24 mouse cellular contexts compared by ENCODE assay signal in the genomic region with DNA sequence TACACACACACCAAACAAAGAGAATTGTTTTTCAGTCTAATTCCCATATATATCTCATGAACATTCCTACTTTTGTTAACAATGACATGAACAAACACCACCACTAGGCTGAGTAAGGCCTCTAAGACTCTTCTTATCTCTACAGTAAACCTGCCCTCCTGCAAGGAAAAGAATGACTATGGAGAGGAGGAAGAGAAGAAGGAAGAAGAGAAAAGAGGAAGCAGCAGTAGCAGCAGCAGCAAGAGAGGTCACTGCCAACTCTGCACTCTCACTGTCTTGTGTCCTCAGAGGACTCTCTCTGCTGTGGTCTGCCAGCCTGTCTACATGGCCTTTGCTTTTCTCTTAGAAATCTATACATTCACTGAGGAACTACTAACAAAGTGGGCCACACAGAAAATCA. TPM values are rescaled to one million over a fixed set of nuclear protein-coding genes. Genes with fewer than 3 reads are reported as not detected.
DNase-seq lines count a peak whose midpoint lies in the region; ATAC-seq and TF ChIP-seq lines count a peak whose summit lies in the region.
"Had no signal": no experiment of that assay in that cellular context is flagged by ENCODE, and none has a peak within 500 bp of the region (broad histone marks: within the 10 kb centered on the region; RNA-seq: fewer than 3 reads in every experiment).

No protein-coding gene starts in this region.

- H3K27me3 ChIP-seq in CH12.LX (replicated peaks) (no peaks in the 10 kb centered on the region), MEL (ENCODE audit: control insufficient read depth in 1 of 2, insufficient read depth in 2 of 2, low read length in 2 of 2) (no peaks in the 10 kb centered on the region)
- no peaks in the 10 kb centered on the region for H3K27me3 ChIP-seq in megakaryocyte, embryonic 14.5 days (replicated peaks)
- H3K27me3 ChIP-seq: embryonic facial prominence, embryonic 15.5 days; forebrain, embryonic 15.5 days; heart, embryonic 15.5 days; intestine, embryonic 15.5 days had no signal

- TF ChIP-seq POLR2A in CH12.LX (IDR thresholded peaks at IDR 0.05; ENCODE audit: low read depth, low read length), result no peak
- no peak for TF ChIP-seq POLR2A in MEL (IDR thresholded peaks at IDR 0.05; ENCODE audit: control insufficient read depth in 1 of 2, insufficient read depth in 1 of 2, low read depth in 1 of 2, low read length in 2 of 2, poor library complexity in 1 of 2)

- no peaks in the 10 kb centered on the region for H3K9me3 ChIP-seq in CH12.LX (replicated peaks; ENCODE audit: low read length)
- no peaks in the 10 kb centered on the region for H3K9me3 ChIP-seq in MEL (replicated peaks; ENCODE audit: insufficient read depth, low read length)
- no peaks in the 10 kb centered on the region for H3K9me3 ChIP-seq in megakaryocyte, embryonic 14.5 days
- H3K9me3 ChIP-seq: embryonic facial prominence, embryonic 15.5 days; forebrain, embryonic 10.5 days; forebrain, embryonic 15.5 days; heart, embryonic 15.5 days; intestine, embryonic 15.5 days had no signal

- in situ Hi-C loops in CH12.LX (cut with MboI; ENCODE audit: low pct_ligation_motif_present, low pct_unique_long_range_greater_than_20kb, low sequenced_read_pairs), result no loop called here

- intact Hi-C loops in heart, postnatal 25 days (cut with DNase I), result no loop called here
- intact Hi-C loops in left cerebral cortex, postnatal 14 days (cut with DNase I), result no loop called here

- peaks cover 61 to 94% of the 10 kb centered on the region in 2 experiments for H3K36me3 ChIP-seq in CH12.LX (replicated peaks in 1 of 2; ENCODE audit: control insufficient read depth in 1 of 2, insufficient read depth in 1 of 2, low read length in 1 of 2)
- H3K36me3 ChIP-seq in MEL (ENCODE audit: control insufficient read depth in 1 of 2, insufficient read depth in 2 of 2, low read length in 2 of 2), result peaks cover 31 to 49% of the 10 kb centered on the region in 2 experiments
- H3K36me3 ChIP-seq in megakaryocyte, embryonic 14.5 days (replicated peaks; ENCODE audit: low read length), result peaks cover 90% of the 10 kb centered on the region

- H3K4me2 ChIP-seq in CH12.LX (ENCODE audit: insufficient read depth, low read depth, poor library complexity, severe bottlenecking), result no peak overlapping the region
- H3K4me2 ChIP-seq: embryonic facial prominence, embryonic 15.5 days; forebrain, embryonic 15.5 days; heart, embryonic 11.5 days; heart, embryonic 15.5 days; hindbrain, embryonic 14.5 days; intestine, embryonic 15.5 days had no signal

- TF ChIP-seq EP300 in CH12.LX (IDR thresholded peaks at IDR 0.05; ENCODE audit: low read length) (no peak), MEL (IDR thresholded peaks at IDR 0.05; ENCODE audit: low read depth in 1 of 2, low read length in 2 of 2) (peak; percentile 69 to 89)

- H3K4me3 ChIP-seq in CH12.LX (replicated peaks in 1 of 3; ENCODE audit: low read depth in 2 of 3, low read length in 2 of 3, poor library complexity in 1 of 3) (no peak overlapping the region), MEL (ENCODE audit: control insufficient read depth in 1 of 2, insufficient read depth in 1 of 2, low read depth in 2 of 2, low read length in 2 of 2) (no peak overlapping the region)
- H3K4me3 ChIP-seq in megakaryocyte, embryonic 14.5 days (replicated peaks), result peak overlapping the region; percentile 51
- H3K4me3 ChIP-seq: embryonic facial prominence, embryonic 15.5 days; erythroblast, embryonic 14.5 days; forebrain, embryonic 10.5 days; forebrain, embryonic 15.5 days; heart, adult 2 months; heart, embryonic 15.5 days; intestine, embryonic 15.5 days had no signal

- no peak for TF ChIP-seq RAD21 in CH12.LX (IDR thresholded peaks at IDR 0.05; ENCODE audit: low read depth, low read length)
- TF ChIP-seq RAD21 in MEL (IDR thresholded peaks at IDR 0.05; ENCODE audit: low read depth, low read length), result no peak

- TF ChIP-seq CTCF in CH12.LX (conservative IDR thresholded peaks at IDR 0.05 in 1 of 2, IDR thresholded peaks at IDR 0.05 in 1 of 2; ENCODE audit: low read depth in 2 of 2, low read length in 2 of 2) (no peak), MEL (IDR thresholded peaks at IDR 0.05 in 2 of 3, conservative IDR thresholded peaks at IDR 0.05 in 1 of 3; ENCODE audit: control insufficient read depth in 1 of 3, insufficient read depth in 1 of 3, low read depth in 2 of 3, low read length in 3 of 3, poor library complexity in 1 of 3, severe bottlenecking in 1 of 3) (peak in 1 of 3 experiments; percentile 3; a peak in 1 of 6 replicates)

- H3K27ac ChIP-seq in CH12.LX (ENCODE audit: insufficient read depth, low read depth) (peak overlapping the region; percentile 19; the same call in 1 of the 2 replicates), MEL (ENCODE audit: control insufficient read depth, low read depth, low read length) (peak overlapping the region; percentile 82)
- H3K27ac ChIP-seq: embryonic facial prominence, embryonic 15.5 days; forebrain, embryonic 10.5 days; forebrain, embryonic 15.5 days; heart, adult 2 months; heart, embryonic 15.5 days; hindbrain, embryonic 14.5 days; intestine, embryonic 15.5 days had no signal

- H3K9ac ChIP-seq in CH12.LX (ENCODE audit: insufficient read depth, low read depth), result no peak overlapping the region
- peak overlapping the region; percentile 1; the same call in 1 of the 2 replicates for H3K9ac ChIP-seq in MEL (ENCODE audit: control insufficient read depth, low read depth, low read length, poor library complexity, severe bottlenecking)
- H3K9ac ChIP-seq: embryonic facial prominence, embryonic 15.5 days; forebrain, embryonic 15.5 days; heart, embryonic 15.5 days; hindbrain, embryonic 14.5 days; intestine, embryonic 15.5 days had no signal

- DNase-seq in CH12.LX (ENCODE audit: extremely low read depth) (no peak), MEL (ENCODE audit: low read depth, low spot score) (peak; percentile 83), adipocyte (ENCODE audit: low spot score) (no peak)
- no peak for DNase-seq in heart, postnatal 25 days (ENCODE audit: low spot score)
- DNase-seq in left cerebral cortex, postnatal 14 days (ENCODE audit: low spot score in 2 of 2), result no peak
- DNase-seq: adrenal gland, postnatal 14 days; B cell, adult 2 months; cerebellum, adult 2 months; cerebellum, postnatal 10 days; embryo, embryonic 11 days; heart, adult 2 months; heart, postnatal 14 days; kidney, adult 18-20 months had no signal

- dilution Hi-C loops in CH12.LX (cut with MboI; ENCODE audit: extremely low pct_ligation_motif_present, extremely low pct_unique_long_range_greater_than_20kb, low sequenced_read_pairs), result no loop called here

- ATAC-seq in granulocyte monocyte progenitor cell, adult 5-6 weeks (replicated peaks; ENCODE audit: poor library complexity, severe bottlenecking), result peak; percentile 78
- ATAC-seq: CD4-positive, CD25-positive, alpha-beta regulatory T cell, adult 4 months; intestine, embryonic 15.5 days had no signal

- H3K79me2 ChIP-seq in CH12.LX (replicated peaks; ENCODE audit: control insufficient read depth, extremely low read depth, insufficient read depth, poor library complexity, severe bottlenecking) (peaks cover 44% of the 10 kb centered on the region), MEL (ENCODE audit: control insufficient read depth, insufficient read depth, low read length, poor library complexity) (peaks cover 16% of the 10 kb centered on the region; the same call in 1 of the 2 replicates)

- H3K4me1 ChIP-seq in CH12.LX (ENCODE audit: control insufficient read depth in 1 of 2, insufficient read depth in 2 of 2), result peaks cover 21 to 82% of the 10 kb centered on the region in 2 experiments
- H3K4me1 ChIP-seq in MEL (ENCODE audit: control insufficient read depth in 1 of 2, insufficient read depth in 2 of 2, low read length in 2 of 2), result peaks cover 13 to 28% of the 10 kb centered on the region in 2 experiments
- H3K4me1 ChIP-seq in megakaryocyte, embryonic 14.5 days, result peaks cover 86% of the 10 kb centered on the region
- H3K4me1 ChIP-seq: forebrain, embryonic 10.5 days had no signal

TF ChIP-seq in CH12.LX, 34 proteins besides CTCF, POLR2A, EP300 and RAD21 (continues in another document):
- TF ChIP-seq TCF12 (IDR thresholded peaks at IDR 0.05; ENCODE audit: low read depth, low read length) (no peak), MYC (IDR thresholded peaks at IDR 0.05; ENCODE audit: low read depth, low read length) (no peak), TBP (conservative IDR thresholded peaks at IDR 0.05; ENCODE audit: low read depth, low read length) (no peak), MAFK (IDR thresholded peaks at IDR 0.05; ENCODE audit: insufficient replicate concordance, low read length) (no peak), MAZ (IDR thresholded peaks at IDR 0.05; ENCODE audit: low read depth, low read length) (no peak), ZKSCAN1 (IDR thresholded peaks at IDR 0.05; ENCODE audit: borderline replicate concordance, low read depth, low read length) (no peak), ZNF384 (IDR thresholded peaks at IDR 0.05; ENCODE audit: low read depth, low read length) (no peak), KAT2A (IDR thresholded peaks at IDR 0.05; ENCODE audit: insufficient replicate concordance, low read length) (no peak)

TF ChIP-seq in MEL, 35 proteins besides CTCF, POLR2A, EP300 and RAD21 (continues in another document):
- TF ChIP-seq POLR2AphosphoS2 (IDR thresholded peaks at IDR 0.05; ENCODE audit: low read length), result no peak
- no peak for TF ChIP-seq BHLHE40 (IDR thresholded peaks at IDR 0.05; ENCODE audit: borderline replicate concordance, low read depth, low read length)
- TF ChIP-seq MYB (IDR thresholded peaks at IDR 0.05; ENCODE audit: low read depth, low read length), result no peak
- peak; percentile 66 for TF ChIP-seq ELF1 (IDR thresholded peaks at IDR 0.05; ENCODE audit: low read depth, low read length)
- TF ChIP-seq SMC3 (IDR thresholded peaks at IDR 0.05; ENCODE audit: low read depth, low read length), result 0 out of 2 replicates have a peak, but pooled peaks have one; percentile 4
- TF ChIP-seq ZMIZ1 (IDR thresholded peaks at IDR 0.05; ENCODE audit: low read depth, low read length), result no peak
- TF ChIP-seq RCOR1 (IDR thresholded peaks at IDR 0.05; ENCODE audit: low read depth, low read length), result peak; percentile 77
- TF ChIP-seq USF1 (IDR thresholded peaks at IDR 0.05; ENCODE audit: low read depth, low read length), result 0 out of 2 replicates have a peak, but pooled peaks have one; percentile 8
- peak; percentile 81 for TF ChIP-seq TAL1 (IDR thresholded peaks at IDR 0.05; ENCODE audit: low read length)

RNA-seq across cellular contexts. Expression of gene Fam120a, which starts 36.1 kb away (rescaled TPM):
- total RNA-seq in CH12.LX (2012; rRNA removed) (82.6 and 83.2 TPM in 2 replicates), CH12.LX (2014; rRNA removed) (70.0 and 74.9 TPM in 2 replicates), MEL (2012; rRNA removed) (81.3 and 82.7 TPM in 2 replicates)
- polyA plus RNA-seq in CH12.LX (2012; ENCODE audit: insufficient read length, low read depth) (116 and 122 TPM in 2 replicates), MEL (2012; ENCODE audit: insufficient read depth in 1 of 2, insufficient read length in 2 of 2, low read depth in 1 of 2, low replicate concordance in 2 of 2, missing spikeins in 1 of 2) (100 to 1,000 TPM in 1 of 2 experiments, 10 to 100 TPM in 1; 66.2 to 119 TPM)
- total RNA-seq in granulocyte monocyte progenitor cell, adult 5-6 weeks (2014; fragmentation: Nextera tagmentation), result 161 and 168 TPM in 2 replicates
- 123 and 128 TPM in 2 replicates for total RNA-seq in granulocyte monocyte progenitor cell, adult 5-6 weeks (2017)
- 60.7 and 71.7 TPM in 2 replicates for polyA plus RNA-seq in megakaryocyte, embryonic 14.5 days (2012; ENCODE audit: insufficient read depth, low replicate concordance)
- total RNA-seq in heart, postnatal 25 days (2021), result 100 to 1,000 TPM; 110 to 116 TPM
- 100 to 1,000 TPM; 127 to 130 TPM for total RNA-seq in left cerebral cortex, postnatal 14 days (2021)

Comparison
In these comparisons a context has a peak if more than half of its experiments do, and no peak if none do; other contexts are left out.
1. Of the 35 proteins assayed by ChIP-seq in both MEL and CH12.LX: peak only in MEL: ELF1, EP300, ETS1, GABPA, MAFK, MYC and 7 more; only in CH12.LX: none; in both: none; in neither: 21; mixed calls (peak in some experiments, not most) for 1.